Mouse (Mus musculus): ENCODE results near the gene Lrrc3c. TPM values are rescaled to one million over a fixed set of nuclear protein-coding genes. Genes with fewer than 3 reads are reported as not detected.

The Lrrc3c gene
- not detected in 2 replicates for polyA plus RNA-seq (2012; rRNA removed; ENCODE audit: low replicate concordance)

GRCm38 (mm10) chr11:98597991-98598390 lies at the start of gene Lrrc3c:
Gene Lrrc3c (plus strand): TSS chr11:98598291.

GRCm38 (mm10) chr11:98550975-98551828 lies 46.9 kb upstream of the Lrrc3c start, which contains the start of gene Zpbp2:
Gene Zpbp2 (plus strand): TSS chr11:98551097.

GRCm38 (mm10) chr11:98586892-98587563 lies 11.1 kb upstream of the Lrrc3c start, which contains the start of gene Ormdl3:
Gene Ormdl3 (minus strand): TSS chr11:98587368.

GRCm38 (mm10) chr11:98625611-98626410 lies 27.7 kb downstream of the Lrrc3c start, which contains the start of the genes Gm12355 and Gsdma3:
Gene Gm12355 (minus strand): TSS chr11:98625661.
Gene Gsdma3 (plus strand): TSS chr11:98626360.

GRCm38 (mm10) chr11:98646459-98646858 lies 48.4 kb downstream of the Lrrc3c start, which contains the start of gene Gsdma2:
Gene Gsdma2 (plus strand): TSS chr11:98646759.

Other genes starting within 250 kb of the Lrrc3c start
- 1.8 and 2.0 TPM in 2 replicates for gene Ppp1r1b, start 249.9 kb upstream of the Lrrc3c start, polyA plus RNA-seq (2012; rRNA removed; ENCODE audit: low replicate concordance)
- 88.0 and 123 TPM in 2 replicates for gene Stard3, start 239.9 kb upstream of the Lrrc3c start, polyA plus RNA-seq (2012; rRNA removed; ENCODE audit: low replicate concordance)
- 0.53 and 504 TPM in 2 replicates for gene Tcap, start 214.5 kb upstream of the Lrrc3c start, polyA plus RNA-seq (2012; rRNA removed; ENCODE audit: low replicate concordance)
- gene Pnmt, start 211.8 kb upstream of the Lrrc3c start, polyA plus RNA-seq (2012; rRNA removed; ENCODE audit: low replicate concordance): 0.20 TPM in 1 of 2 replicates, not detected in the other
- 21.3 and 24.6 TPM in 2 replicates for gene Pgap3, start 197.8 kb upstream of the Lrrc3c start, polyA plus RNA-seq (2012; rRNA removed; ENCODE audit: low replicate concordance)
- gene Erbb2, start 185.8 kb upstream of the Lrrc3c start, polyA plus RNA-seq (2012; rRNA removed; ENCODE audit: low replicate concordance): 22.4 and 29.5 TPM in 2 replicates
- 48.3 and 68.1 TPM in 2 replicates for gene Mien1, start 159.3 kb upstream of the Lrrc3c start, polyA plus RNA-seq (2012; rRNA removed; ENCODE audit: low replicate concordance)
- 29.3 and 38.8 TPM in 2 replicates for gene Grb7, start 151.9 kb upstream of the Lrrc3c start, polyA plus RNA-seq (2012; rRNA removed; ENCODE audit: low replicate concordance)
- 19.7 and 38.8 TPM in 2 replicates for gene Ikzf3, start 52.3 kb upstream of the Lrrc3c start, polyA plus RNA-seq (2012; rRNA removed; ENCODE audit: low replicate concordance)
- gene Zpbp2, start 47.2 kb upstream of the Lrrc3c start, polyA plus RNA-seq (2012; rRNA removed; ENCODE audit: low replicate concordance): 0.43 and 0.88 TPM in 2 replicates
- gene Ormdl3, start 10.9 kb upstream of the Lrrc3c start, polyA plus RNA-seq (2012; rRNA removed; ENCODE audit: low replicate concordance): 218 and 235 TPM in 2 replicates
- gene Gm12355, start 27.4 kb downstream of the Lrrc3c start, polyA plus RNA-seq (2012; rRNA removed; ENCODE audit: low replicate concordance): not detected in 2 replicates
- gene Gsdma3, start 28.1 kb downstream of the Lrrc3c start, polyA plus RNA-seq (2012; rRNA removed; ENCODE audit: low replicate concordance): 0.52 TPM in 1 of 2 replicates, not detected in the other
- not detected in 2 replicates for gene Gsdma2, start 48.5 kb downstream of the Lrrc3c start, polyA plus RNA-seq (2012; rRNA removed; ENCODE audit: low replicate concordance)
- gene Gsdma, start 66.1 kb downstream of the Lrrc3c start, polyA plus RNA-seq (2012; rRNA removed; ENCODE audit: low replicate concordance): 0.05 and 0.52 TPM in 2 replicates
- gene Psmd3, start 84.3 kb downstream of the Lrrc3c start, polyA plus RNA-seq (2012; rRNA removed; ENCODE audit: low replicate concordance): 169 and 195 TPM in 2 replicates
- 1.1 and 1.7 TPM in 2 replicates for gene Csf3, start 103.0 kb downstream of the Lrrc3c start, polyA plus RNA-seq (2012; rRNA removed; ENCODE audit: low replicate concordance)
- 75.8 and 98.2 TPM in 2 replicates for gene Med24, start 131.1 kb downstream of the Lrrc3c start, polyA plus RNA-seq (2012; rRNA removed; ENCODE audit: low replicate concordance)
- gene Thra, start 142.3 kb downstream of the Lrrc3c start, polyA plus RNA-seq (2012; rRNA removed; ENCODE audit: low replicate concordance): 88.4 and 134 TPM in 2 replicates
- gene Nr1d1, start 177.0 kb downstream of the Lrrc3c start, polyA plus RNA-seq (2012; rRNA removed; ENCODE audit: low replicate concordance): 163 and 226 TPM in 2 replicates
- gene Msl1, start 197.2 kb downstream of the Lrrc3c start, polyA plus RNA-seq (2012; rRNA removed; ENCODE audit: low replicate concordance): 38.4 and 55.7 TPM in 2 replicates
- 37.2 and 39.8 TPM in 2 replicates for gene Casc3, start 206.6 kb downstream of the Lrrc3c start, polyA plus RNA-seq (2012; rRNA removed; ENCODE audit: low replicate concordance)
- gene Rapgefl1, start 238.5 kb downstream of the Lrrc3c start, polyA plus RNA-seq (2012; rRNA removed; ENCODE audit: low replicate concordance): 11.6 and 16.3 TPM in 2 replicates

All from mammary gland, adult 2 months (tissue).